Mouse (Mus musculus): ENCODE results near the gene Gm20388. TPM values are rescaled to one million over a fixed set of nuclear protein-coding genes. Genes with fewer than 3 reads are reported as not detected.

The Gm20388 gene
- polyA plus RNA-seq, 1 experiment: 28.1 TPM

DNA sequence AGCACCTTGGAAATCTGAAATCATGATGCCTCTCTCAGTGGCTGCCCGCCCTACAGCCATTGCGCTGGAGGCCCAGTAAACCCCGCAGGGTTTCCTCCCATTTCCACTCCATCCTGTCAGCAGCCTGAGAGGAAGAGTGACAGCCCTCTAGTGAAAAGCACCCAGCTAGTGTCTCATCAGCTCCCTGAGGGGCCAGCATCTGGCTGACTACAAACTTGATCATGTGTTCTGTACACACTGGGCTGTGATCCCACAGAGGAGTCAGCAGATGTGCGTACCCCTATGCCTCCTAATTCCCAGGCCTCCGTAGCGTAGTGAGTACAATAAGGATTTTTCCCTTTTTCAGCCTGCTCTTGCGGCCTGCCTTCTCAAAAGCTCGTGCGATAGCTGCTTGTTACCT lies 4346.2 kb downstream of the Gm20388 start:
- H3K27ac ChIP-seq (ENCODE audit: insufficient read depth, low read length): no peak overlapping the region
- H3K9me3 ChIP-seq (replicated peaks; ENCODE audit: control insufficient read depth, insufficient read depth, low read length, poor library complexity, severe bottlenecking): no peaks in the 10 kb centered on the region; the same call in 1 of the 2 replicates
- H3K9ac ChIP-seq (ENCODE audit: low read depth, poor library complexity, severe bottlenecking): no peak overlapping the region
- no peaks in the 10 kb centered on the region for H3K4me1 ChIP-seq (ENCODE audit: control insufficient read depth, insufficient read depth, low read length)
- H3K36me3 ChIP-seq (ENCODE audit: control insufficient read depth, insufficient read depth, low read length, poor library complexity, severe bottlenecking): no peaks in the 10 kb centered on the region
- H3K27me3 ChIP-seq (ENCODE audit: control insufficient read depth, insufficient read depth, low read length, poor library complexity, severe bottlenecking): no peaks in the 10 kb centered on the region
- H3K4me3 ChIP-seq (ENCODE audit: low read depth, low read length): no peak overlapping the region
- no peak for TF ChIP-seq CTCF (IDR thresholded peaks at IDR 0.05; ENCODE audit: low read depth, low read length)
- TF ChIP-seq EP300 (IDR thresholded peaks at IDR 0.05; ENCODE audit: insufficient read depth, low read depth, low read length): no peak
- TF ChIP-seq POLR2A (IDR thresholded peaks at IDR 0.05; ENCODE audit: insufficient read depth, low read length): no peak

DNA sequence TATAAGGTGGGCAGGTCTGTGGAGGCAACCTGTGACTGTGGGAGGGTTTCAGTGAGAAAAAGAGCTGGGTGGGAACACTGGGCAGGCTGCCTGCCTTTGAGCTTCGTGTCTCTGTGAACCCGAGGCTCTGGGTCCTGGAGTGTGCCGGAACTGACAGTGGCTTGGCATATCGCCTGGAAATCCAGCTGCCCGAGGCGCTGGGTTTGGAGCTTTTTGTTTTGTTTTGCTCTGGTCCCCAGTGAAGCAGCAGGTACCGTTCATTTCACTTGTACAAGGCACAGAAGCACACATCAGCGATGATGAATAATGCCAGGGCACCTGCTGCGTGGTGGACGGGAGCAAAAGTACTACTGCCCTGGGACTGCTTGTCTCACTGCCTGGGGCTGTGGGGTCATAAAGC lies 4346.7 kb downstream of the Gm20388 start:
- no peak overlapping the region for H3K27ac ChIP-seq (ENCODE audit: insufficient read depth, low read length)
- no peaks in the 10 kb centered on the region for H3K27me3 ChIP-seq (ENCODE audit: control insufficient read depth, insufficient read depth, low read length, poor library complexity, severe bottlenecking)
- no peak overlapping the region for H3K9ac ChIP-seq (ENCODE audit: low read depth, poor library complexity, severe bottlenecking)
- no peaks in the 10 kb centered on the region for H3K4me1 ChIP-seq (ENCODE audit: control insufficient read depth, insufficient read depth, low read length)
- H3K9me3 ChIP-seq (replicated peaks; ENCODE audit: control insufficient read depth, insufficient read depth, low read length, poor library complexity, severe bottlenecking): no peaks in the 10 kb centered on the region; the same call in 1 of the 2 replicates
- TF ChIP-seq CTCF (IDR thresholded peaks at IDR 0.05; ENCODE audit: low read depth, low read length): no peak
- TF ChIP-seq EP300 (IDR thresholded peaks at IDR 0.05; ENCODE audit: insufficient read depth, low read depth, low read length): no peak
- TF ChIP-seq POLR2A (IDR thresholded peaks at IDR 0.05; ENCODE audit: insufficient read depth, low read length): no peak
- H3K4me3 ChIP-seq (ENCODE audit: low read depth, low read length): no peak overlapping the region
- H3K36me3 ChIP-seq (ENCODE audit: control insufficient read depth, insufficient read depth, low read length, poor library complexity, severe bottlenecking): no peaks in the 10 kb centered on the region

GRCm38 (mm10) chr8:124259146-124259545 lies 4348.5 kb downstream of the Gm20388 start:
- H3K4me1 ChIP-seq (ENCODE audit: control insufficient read depth, insufficient read depth, low read length): no peaks in the 10 kb centered on the region
- no peaks in the 10 kb centered on the region; the same call in 1 of the 2 replicates for H3K9me3 ChIP-seq (replicated peaks; ENCODE audit: control insufficient read depth, insufficient read depth, low read length, poor library complexity, severe bottlenecking)
- no peaks in the 10 kb centered on the region for H3K27me3 ChIP-seq (ENCODE audit: control insufficient read depth, insufficient read depth, low read length, poor library complexity, severe bottlenecking)
- H3K4me3 ChIP-seq (ENCODE audit: low read depth, low read length): no peak overlapping the region
- H3K27ac ChIP-seq (ENCODE audit: insufficient read depth, low read length): no peak overlapping the region
- H3K9ac ChIP-seq (ENCODE audit: low read depth, poor library complexity, severe bottlenecking): no peak overlapping the region
- TF ChIP-seq CTCF (IDR thresholded peaks at IDR 0.05; ENCODE audit: low read depth, low read length): no peak
- no peak for TF ChIP-seq POLR2A (IDR thresholded peaks at IDR 0.05; ENCODE audit: insufficient read depth, low read length)
- TF ChIP-seq EP300 (IDR thresholded peaks at IDR 0.05; ENCODE audit: insufficient read depth, low read depth, low read length): no peak
- no peaks in the 10 kb centered on the region for H3K36me3 ChIP-seq (ENCODE audit: control insufficient read depth, insufficient read depth, low read length, poor library complexity, severe bottlenecking)

- H3K9ac ChIP-seq (ENCODE audit: low read depth, poor library complexity, severe bottlenecking): no peak overlapping the region
- no peaks in the 10 kb centered on the region for H3K36me3 ChIP-seq (ENCODE audit: control insufficient read depth, insufficient read depth, low read length, poor library complexity, severe bottlenecking)
- no peak for TF ChIP-seq CTCF (IDR thresholded peaks at IDR 0.05; ENCODE audit: low read depth, low read length)
- TF ChIP-seq POLR2A (IDR thresholded peaks at IDR 0.05; ENCODE audit: insufficient read depth, low read length): no peak
- TF ChIP-seq EP300 (IDR thresholded peaks at IDR 0.05; ENCODE audit: insufficient read depth, low read depth, low read length): no peak
- no peak overlapping the region for H3K4me3 ChIP-seq (ENCODE audit: low read depth, low read length)
- H3K27ac ChIP-seq (ENCODE audit: insufficient read depth, low read length): no peak overlapping the region
- H3K9me3 ChIP-seq (replicated peaks; ENCODE audit: control insufficient read depth, insufficient read depth, low read length, poor library complexity, severe bottlenecking): no peaks in the 10 kb centered on the region
- no peaks in the 10 kb centered on the region for H3K4me1 ChIP-seq (ENCODE audit: control insufficient read depth, insufficient read depth, low read length)
- no peaks in the 10 kb centered on the region for H3K27me3 ChIP-seq (ENCODE audit: control insufficient read depth, insufficient read depth, low read length, poor library complexity, severe bottlenecking)
These were observed 4349.3 kb downstream of the Gm20388 start for GRCm38 (mm10) chr8:124259925-124260324.

- no peak overlapping the region for H3K27ac ChIP-seq (ENCODE audit: insufficient read depth, low read length)
- no peak overlapping the region for H3K9ac ChIP-seq (ENCODE audit: low read depth, poor library complexity, severe bottlenecking)
- H3K27me3 ChIP-seq (ENCODE audit: control insufficient read depth, insufficient read depth, low read length, poor library complexity, severe bottlenecking): no peaks in the 10 kb centered on the region
- TF ChIP-seq POLR2A (IDR thresholded peaks at IDR 0.05; ENCODE audit: insufficient read depth, low read length) (no peak), EP300 (IDR thresholded peaks at IDR 0.05; ENCODE audit: insufficient read depth, low read depth, low read length) (no peak), CTCF (IDR thresholded peaks at IDR 0.05; ENCODE audit: low read depth, low read length) (no peak)
- H3K9me3 ChIP-seq (replicated peaks; ENCODE audit: control insufficient read depth, insufficient read depth, low read length, poor library complexity, severe bottlenecking): no peaks in the 10 kb centered on the region
- H3K36me3 ChIP-seq (ENCODE audit: control insufficient read depth, insufficient read depth, low read length, poor library complexity, severe bottlenecking): no peaks in the 10 kb centered on the region
- H3K4me3 ChIP-seq (ENCODE audit: low read depth, low read length): no peak overlapping the region
- no peaks in the 10 kb centered on the region for H3K4me1 ChIP-seq (ENCODE audit: control insufficient read depth, insufficient read depth, low read length)
These were observed 4349.7 kb downstream of the Gm20388 start for GRCm38 (mm10) chr8:124260371-124260770.

- H3K27me3 ChIP-seq (ENCODE audit: control insufficient read depth, insufficient read depth, low read length, poor library complexity, severe bottlenecking): no peaks in the 10 kb centered on the region
- TF ChIP-seq POLR2A (IDR thresholded peaks at IDR 0.05; ENCODE audit: insufficient read depth, low read length): no peak
- TF ChIP-seq EP300 (IDR thresholded peaks at IDR 0.05; ENCODE audit: insufficient read depth, low read depth, low read length): no peak
- TF ChIP-seq CTCF (IDR thresholded peaks at IDR 0.05; ENCODE audit: low read depth, low read length): no peak
These were observed 4352.4 kb downstream of the Gm20388 start for GRCm38 (mm10) chr8:124263058-124263457.

More at GRCm38 (mm10) chr8:124263058-124263457, 4352.4 kb downstream of the Gm20388 start:
- Histone ChIP-seq H3K9me3 (replicated peaks; ENCODE audit: control insufficient read depth, insufficient read depth, low read length, poor library complexity, severe bottlenecking) (no peaks in the 10 kb centered on the region), H3K9ac (ENCODE audit: low read depth, poor library complexity, severe bottlenecking) (no peak overlapping the region), H3K4me3 (ENCODE audit: low read depth, low read length) (no peak overlapping the region), H3K27ac (ENCODE audit: insufficient read depth, low read length) (no peak overlapping the region), H3K36me3 (ENCODE audit: control insufficient read depth, insufficient read depth, low read length, poor library complexity, severe bottlenecking) (no peaks in the 10 kb centered on the region), H3K4me1 (ENCODE audit: control insufficient read depth, insufficient read depth, low read length) (no peaks in the 10 kb centered on the region)

Measured in ES-Bruce4 (cell line).